Mouse (Mus musculus) spleen, adult 2 months (tissue): ENCODE data around the gene Plscr4.

Experiments used
- CTCF ChIP-seq: fragments of 200-500 bp; IDR thresholded peaks from 2 replicates; pipeline ENCODE4 v1.5.1; 2011; ENCODE audit warnings: mild to moderate bottlenecking, inconsistent platforms; ENCODE audit not compliant: insufficient read depth, insufficient read length, insufficient replicate concordance; ENCODE audit errors: extremely low read depth
- POLR2A ChIP-seq: fragments of 200-500 bp; IDR thresholded peaks from 2 replicates; pipeline ENCODE4 v1.6.1; 2011; ENCODE audit warnings: low read depth, low read length, inconsistent platforms

DNA sequence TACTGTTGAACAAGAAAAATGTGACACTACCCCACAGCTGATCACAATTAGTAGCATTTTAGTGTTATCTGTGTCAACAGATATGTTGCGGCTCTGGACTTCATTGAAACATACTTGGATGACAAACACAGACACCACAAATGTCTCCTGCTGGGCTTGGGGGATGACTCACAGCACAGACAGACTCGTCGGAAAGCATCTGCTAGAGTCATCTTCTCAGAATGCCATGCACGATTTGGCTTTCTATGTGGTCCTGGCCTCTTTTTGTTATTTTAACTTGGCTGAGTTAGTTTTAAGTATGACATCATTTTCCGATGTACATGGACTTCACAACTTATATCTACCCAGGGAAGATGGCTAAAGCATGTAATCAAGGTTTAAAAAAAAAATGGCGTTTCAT is 80.6 kb downstream of the Plscr4 start:
- TF ChIP-seq CTCF = no peak
- no peak for TF ChIP-seq POLR2A
